Mouse (Mus musculus): Measurements from ENCODE around the gene Cdkl5.
A peak's percentile ranks its signal among the peaks of the same experiment; 100 is the strongest.
"Not testable (repeated sequence)": the region's sequence is repeated elsewhere in the genome, so short reads cannot be mapped to it uniquely, and the experiment has no call there.

Cdkl5 gene

GRCm38 (mm10) chrX:160906952-160907351 is 87.6 kb downstream of the Cdkl5 start, which contains the start of gene Gja6:
TSS of gene Gja6 (minus strand) at chrX:160907052.
- no peak for DNase-seq (ENCODE audit: low spot score in 2 of 2)

DNA sequence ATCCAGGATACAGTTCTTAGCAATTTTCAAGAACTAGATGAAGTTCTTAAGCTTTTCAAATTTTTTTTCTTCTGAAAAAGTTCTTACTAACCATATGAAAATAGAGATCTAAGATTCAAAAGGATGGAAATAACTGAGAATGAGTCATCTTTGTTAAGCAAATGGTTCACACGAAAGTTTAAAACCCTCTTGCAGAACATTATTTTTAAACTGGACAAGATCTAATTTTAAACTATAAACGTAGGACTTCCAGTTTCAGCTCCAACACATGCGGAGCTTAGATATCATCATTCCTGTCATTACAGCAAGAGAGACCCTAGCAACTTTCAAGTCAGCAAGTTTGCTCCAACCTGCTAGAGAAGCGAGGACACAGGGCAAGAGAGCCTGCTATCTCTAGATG is 88.0 kb downstream of the Cdkl5 start:
- no peak for DNase-seq (ENCODE audit: low spot score in 2 of 2)

DNA sequence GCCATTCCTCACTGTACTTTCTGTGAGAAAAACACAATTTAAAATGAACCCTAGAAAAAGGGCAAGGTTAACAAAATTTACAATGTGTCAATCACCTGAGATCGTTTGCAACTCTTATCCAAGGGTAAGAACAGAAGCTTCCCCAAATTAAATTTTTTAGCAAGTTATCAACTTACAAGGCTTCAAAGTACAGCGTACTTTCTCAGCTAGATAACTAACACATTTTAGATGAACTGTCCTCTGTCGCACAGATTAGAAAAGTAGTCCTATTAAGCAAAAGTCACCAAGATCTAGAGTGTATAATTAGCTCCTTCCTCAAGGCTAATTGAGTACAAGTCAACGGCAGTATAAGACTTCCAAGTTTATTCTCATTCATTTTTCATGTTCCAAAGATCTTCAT is 88.6 kb downstream of the Cdkl5 start:
- DNase-seq (ENCODE audit: low spot score in 2 of 2): no peak

- DNase-seq (ENCODE audit: low spot score in 2 of 2): no peak
These were observed 89.3 kb downstream of the Cdkl5 start for GRCm38 (mm10) chrX:160905041-160905678.

DNA sequence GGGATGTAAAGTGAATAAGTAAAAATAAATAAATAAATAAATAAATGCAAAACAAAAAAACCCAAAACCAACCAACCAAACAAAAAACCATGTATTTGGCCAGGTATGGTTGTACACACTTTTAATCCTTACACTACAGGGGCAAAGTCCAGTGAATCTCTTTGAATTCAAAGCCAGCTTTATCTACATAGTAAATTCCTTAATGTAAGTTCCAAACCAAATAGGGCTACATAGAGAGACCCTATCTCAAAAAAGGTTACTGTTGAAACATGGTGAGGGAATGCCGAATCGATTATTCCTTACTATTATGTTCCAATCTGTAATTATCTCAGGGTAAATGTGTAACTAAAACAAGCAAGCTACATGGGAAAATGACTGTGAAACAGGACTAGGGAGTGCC is 93.4 kb downstream of the Cdkl5 start:
- no peak for DNase-seq (ENCODE audit: low spot score in 2 of 2)

- DNase-seq (ENCODE audit: low spot score in 2 of 2): no peak
These were observed 102.4 kb downstream of the Cdkl5 start for GRCm38 (mm10) chrX:160892077-160892476.

GRCm38 (mm10) chrX:160886301-160886700 is 108.2 kb downstream of the Cdkl5 start:
- DNase-seq (ENCODE audit: low spot score in 2 of 2): no peak

DNA sequence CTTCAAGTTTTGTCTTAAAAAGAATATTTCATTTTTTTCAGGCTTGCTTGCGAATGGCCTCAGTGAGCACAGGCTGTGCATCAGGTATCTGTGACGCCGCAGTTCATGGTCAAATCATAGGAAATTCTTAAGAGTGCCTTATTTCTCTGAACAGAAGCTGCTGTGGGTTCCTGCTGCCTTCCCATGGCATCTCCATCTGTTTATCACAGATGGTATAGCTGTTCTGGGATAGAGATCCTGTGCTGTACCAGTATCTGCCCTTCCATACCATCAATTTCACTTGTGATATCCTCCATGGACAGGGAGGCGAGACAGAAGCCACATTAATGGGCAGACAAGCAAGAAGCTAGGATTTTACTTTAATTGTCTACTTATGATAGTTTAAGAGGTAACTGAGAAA is 127.9 kb downstream of the Cdkl5 start:
- DNase-seq (ENCODE audit: low spot score in 2 of 2): no peak

- DNase-seq (ENCODE audit: low spot score in 2 of 2): no peak
These were observed 129.5 kb downstream of the Cdkl5 start for GRCm38 (mm10) chrX:160865022-160865421.

GRCm38 (mm10) chrX:160863689-160864383 is 130.7 kb downstream of the Cdkl5 start:
- no peak for DNase-seq (ENCODE audit: low spot score in 2 of 2)

GRCm38 (mm10) chrX:160808226-160808625 is 186.3 kb downstream of the Cdkl5 start:
- no peak for DNase-seq (ENCODE audit: low spot score in 2 of 2)

- no peak for DNase-seq (ENCODE audit: low spot score in 2 of 2)
These were observed 189.9 kb downstream of the Cdkl5 start for GRCm38 (mm10) chrX:160804409-160805150.

DNA sequence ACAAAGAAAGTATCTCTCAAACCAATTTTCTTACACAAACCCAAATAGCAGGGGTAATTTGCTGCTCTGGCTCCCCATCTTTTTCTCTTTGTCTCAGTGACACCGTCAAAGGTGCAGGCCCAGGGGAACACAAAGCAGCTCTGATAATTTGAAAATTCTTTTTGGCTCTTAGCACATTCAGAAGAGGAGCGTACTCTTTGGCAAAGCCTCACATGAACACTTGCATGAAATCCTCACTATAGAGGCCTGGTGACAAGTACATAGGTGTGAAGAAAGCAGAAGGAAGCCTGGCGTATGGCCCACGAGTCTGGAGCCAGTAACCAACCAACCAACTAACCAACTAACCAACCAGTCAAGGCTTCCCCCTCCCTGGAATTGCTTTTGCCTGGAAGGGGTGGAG is 199.6 kb downstream of the Cdkl5 start:
- DNase-seq (ENCODE audit: low spot score in 2 of 2): no peak

- DNase-seq (ENCODE audit: low spot score in 2 of 2): no peak
These were observed 212.2 kb downstream of the Cdkl5 start for GRCm38 (mm10) chrX:160782276-160782675.

- no peak for DNase-seq (ENCODE audit: low spot score in 2 of 2)
These were observed 221.5 kb downstream of the Cdkl5 start for GRCm38 (mm10) chrX:160773033-160773432.

- not testable (repeated sequence) for DNase-seq (ENCODE audit: low spot score in 2 of 2)
These were observed 224.9 kb downstream of the Cdkl5 start for GRCm38 (mm10) chrX:160769622-160770021.

- no peak for DNase-seq (ENCODE audit: low spot score in 2 of 2)
These were observed 226.8 kb downstream of the Cdkl5 start, which contains the start of gene Rs1 for GRCm38 (mm10) chrX:160767713-160768112. TSS of gene Rs1 (plus strand) at chrX:160768013.

- no peak for DNase-seq (ENCODE audit: low spot score in 2 of 2)
These were observed 228.3 kb downstream of the Cdkl5 start for GRCm38 (mm10) chrX:160766233-160766616.

GRCm38 (mm10) chrX:160765389-160766232 is 228.9 kb downstream of the Cdkl5 start:
- peak; percentile 91 to 93 for DNase-seq (ENCODE audit: low spot score in 2 of 2)

DNA sequence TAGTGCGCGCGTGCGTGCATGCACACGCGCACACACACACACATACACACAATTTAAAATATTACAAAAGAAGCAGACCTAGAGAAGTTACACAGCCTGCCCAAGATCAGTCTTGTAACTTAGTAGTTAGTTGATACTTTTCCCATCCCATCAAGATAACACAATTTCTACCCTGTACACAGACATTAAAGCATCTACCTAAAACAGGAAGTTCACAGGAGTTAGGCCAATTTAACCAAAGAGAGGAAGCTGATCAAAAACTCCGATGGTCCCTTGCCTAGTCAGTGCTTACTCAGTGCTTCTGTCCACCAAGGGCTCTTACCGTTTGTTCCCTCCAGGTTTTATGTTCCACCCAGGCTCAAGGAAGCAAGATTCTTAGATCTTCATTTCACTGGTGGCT is 243.7 kb downstream of the Cdkl5 start:
- DNase-seq (ENCODE audit: low spot score in 2 of 2): no peak

GRCm38 (mm10) chrX:160748653-160749052 is 245.9 kb downstream of the Cdkl5 start:
- DNase-seq (ENCODE audit: low spot score in 2 of 2): no peak

DNA sequence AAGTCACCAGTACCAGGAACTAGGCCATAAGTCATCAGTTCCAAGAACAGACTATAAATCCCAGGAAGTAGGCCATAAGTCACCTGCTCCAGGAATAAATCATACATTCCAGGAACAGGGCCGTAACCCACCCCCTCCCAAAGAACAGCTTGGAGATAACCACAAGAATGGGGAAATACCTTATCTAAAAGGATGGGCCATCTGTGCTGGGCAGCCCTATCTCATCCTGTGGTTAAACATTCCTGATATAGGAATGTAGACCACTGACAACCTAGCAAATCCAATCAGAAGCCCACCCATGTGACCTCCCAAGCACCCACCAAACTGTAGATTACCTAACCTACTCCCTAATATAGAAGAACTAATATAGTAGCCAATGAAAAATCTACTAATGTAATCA is 249.1 kb downstream of the Cdkl5 start:
- DNase-seq (ENCODE audit: low spot score in 2 of 2): no peak
